Mouse (Mus musculus) megakaryocyte, adult 5-6 weeks (primary cell): ENCODE data around the gene Errfi1. TPM values are rescaled to one million over a fixed set of nuclear protein-coding genes. Genes with fewer than 3 reads are reported as not detected.

Source experiments
- ATAC-seq: 2 replicates; pipeline ENCODE4 v1.8.0; 2016; ENCODE audit warnings: mild to moderate bottlenecking, inconsistent platforms; ENCODE audit not compliant: poor library complexity, severe bottlenecking
- total RNA-seq, 2 experiments: library from RNA; stranded (forward) in 1 of 2; stranded (reverse) in 1 of 2; fragments of 153-499, 151-499 nt in 1 of 2; fragments of 221-1000, 200-1000 nt in 1 of 2; gene quantifications; 2 replicates each; pipeline versions ENCODE4 v1.2.3 to v1.2.4; 2015 to 2017

Gene Errfi1
- total RNA-seq, 2 experiments from 2014 or later: 3.4 to 3.7 TPM

DNA sequence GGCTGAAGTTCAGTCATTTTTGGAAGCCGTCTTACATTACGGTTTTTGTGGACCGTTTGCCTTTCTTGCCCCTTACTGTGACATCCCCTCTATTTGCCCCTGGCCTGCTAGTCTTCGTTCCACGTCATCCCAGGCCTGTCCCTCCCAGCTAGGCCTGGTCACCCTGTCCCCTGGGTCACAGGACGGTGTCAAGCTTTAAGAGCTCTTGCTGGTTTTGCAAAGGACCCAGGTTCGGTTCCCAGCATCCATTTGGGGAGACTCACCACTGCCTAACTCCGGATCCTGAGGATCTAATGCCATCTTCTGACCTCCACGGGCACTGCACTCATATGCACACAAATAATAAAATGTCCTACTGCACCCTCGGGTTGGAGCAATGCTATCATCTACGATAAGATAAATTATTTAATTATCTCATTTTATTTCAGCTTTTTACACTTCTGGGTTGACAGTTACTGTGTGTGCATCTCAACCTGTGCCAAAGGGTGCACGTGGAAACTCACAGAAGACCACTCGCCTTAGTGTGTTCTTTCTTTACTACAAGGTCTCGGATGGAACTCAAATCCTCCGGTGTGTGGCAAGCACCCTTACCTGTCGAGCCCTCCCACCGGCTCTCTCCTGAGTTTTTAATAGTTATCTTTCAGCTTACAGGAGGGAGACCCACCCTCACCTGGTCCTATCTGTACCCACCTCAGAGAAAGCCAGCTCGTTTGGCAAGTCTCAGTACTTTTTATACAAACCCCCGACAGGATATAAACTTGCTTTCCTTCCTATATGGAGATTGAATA, 56.6 kb downstream of the Errfi1 start:
- no peak for ATAC-seq

DNA sequence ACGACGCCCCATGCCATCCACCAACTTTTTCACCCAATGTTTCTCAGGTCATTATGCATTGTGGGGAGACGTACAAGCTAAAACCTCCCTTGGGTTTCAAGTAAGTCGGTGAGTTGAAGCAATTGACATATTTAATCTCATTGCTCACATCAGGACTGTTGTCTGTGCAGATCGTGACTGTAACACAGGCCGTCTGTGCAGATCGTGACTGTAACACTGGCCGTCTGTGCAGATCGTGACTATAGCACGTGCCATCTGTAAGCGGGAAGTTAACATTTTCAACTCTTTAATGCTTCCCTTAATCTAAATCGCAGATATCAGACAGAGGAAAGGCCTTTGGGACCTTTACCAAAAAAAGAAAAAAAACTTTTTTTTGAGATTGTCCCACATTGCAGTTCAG, 60.0 kb downstream of the Errfi1 start:
- ATAC-seq: no peak

DNA sequence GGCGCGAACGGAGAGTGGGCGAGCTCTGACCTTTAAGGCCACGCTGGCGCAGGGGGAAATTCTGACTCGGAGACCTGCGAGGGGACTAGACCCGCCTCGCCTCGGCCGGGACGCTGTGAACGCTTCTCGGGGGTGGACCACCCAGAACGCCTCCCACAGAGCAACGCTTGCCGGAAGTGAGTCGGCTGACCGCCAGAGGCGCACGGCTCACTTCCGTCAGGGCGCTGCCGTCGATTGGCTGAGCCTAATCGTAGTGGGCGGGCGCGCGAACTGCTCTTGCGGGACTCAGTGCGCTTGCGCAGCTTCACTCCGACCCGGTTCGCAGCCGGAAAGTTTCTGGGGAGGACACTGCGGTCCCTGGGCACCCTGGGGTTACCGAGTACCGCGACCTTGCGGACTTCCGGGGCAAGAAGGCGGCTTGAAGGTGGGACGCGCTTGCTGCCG, 60.6 kb downstream of the Errfi1 start, which contains the start of the genes Park7 and Tnfrsf9:
TSS of gene Park7 (minus strand) at position 148 of the 444 bp plus-strand sequence.
TSS of gene Tnfrsf9 (plus strand) at position 273 of the 444 bp plus-strand sequence.
- ATAC-seq: peak; percentile 80

DNA sequence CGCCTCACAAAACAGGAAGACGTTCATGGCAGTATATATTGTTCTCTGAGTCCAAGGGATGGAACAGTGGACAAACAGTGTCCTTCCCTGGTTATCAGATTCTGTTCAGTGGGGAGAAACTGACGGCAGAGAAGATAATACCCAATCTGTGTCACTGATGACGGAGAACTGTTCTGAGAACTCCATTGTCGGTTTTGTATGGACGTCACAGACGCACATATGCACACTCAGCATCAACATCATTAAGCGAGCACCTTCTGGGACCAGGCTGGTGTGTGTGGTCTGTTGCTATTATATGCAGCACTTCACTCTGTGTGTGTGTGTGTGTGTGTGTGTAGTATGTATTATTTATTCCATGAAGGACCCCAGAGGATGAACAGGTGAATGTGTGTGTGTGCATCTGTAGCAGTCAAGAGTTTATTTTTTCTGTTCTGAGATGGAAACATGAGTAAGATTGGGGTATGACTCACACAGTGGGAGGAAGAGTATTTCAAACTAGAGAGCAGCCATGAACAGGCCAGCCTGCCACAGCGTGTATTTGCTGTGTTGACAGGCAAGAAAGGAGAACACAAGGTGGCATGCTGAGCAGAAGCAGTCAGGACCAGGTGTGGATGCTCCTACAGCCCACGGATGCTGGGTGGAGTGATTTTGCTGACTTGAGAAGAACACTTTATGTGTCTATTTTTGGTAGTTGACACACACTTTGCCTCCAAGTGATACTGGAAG, 61.6 kb downstream of the Errfi1 start:
- no peak for ATAC-seq

DNA sequence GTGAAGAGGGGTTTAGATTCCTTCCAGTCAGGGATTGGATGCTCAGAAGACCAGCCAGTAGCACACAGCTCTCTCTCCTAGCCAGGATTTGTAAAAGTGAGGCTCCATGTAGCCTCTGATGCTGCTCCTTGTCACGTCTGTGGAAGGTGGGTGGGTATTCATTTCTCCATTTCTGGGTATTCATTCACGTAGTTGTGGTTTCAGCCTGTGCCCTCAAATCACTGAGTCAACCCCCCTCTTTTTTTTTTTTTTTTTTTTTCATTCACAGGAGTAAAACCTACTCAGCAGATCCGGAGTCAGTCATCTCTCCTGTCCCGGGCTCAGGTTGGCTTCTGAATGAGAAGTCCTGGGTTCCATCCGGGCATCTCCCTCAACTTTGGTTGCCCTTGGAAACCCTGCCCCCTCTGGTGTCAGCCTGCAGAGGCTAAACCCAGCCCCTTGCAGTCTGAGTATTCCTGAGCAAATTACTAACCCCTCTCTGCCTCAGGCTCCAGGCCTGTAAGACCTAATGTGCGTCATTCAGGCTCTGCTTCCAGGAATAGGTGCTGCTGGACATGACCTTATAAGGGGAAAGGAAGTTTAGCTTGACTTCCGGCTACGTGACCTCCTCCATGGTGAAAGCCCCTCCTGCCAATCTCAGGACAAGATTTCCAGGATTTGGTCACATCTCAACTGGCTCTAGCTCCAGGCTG, 63.8 kb downstream of the Errfi1 start:
- ATAC-seq: no peak

Other genes with a start within 250 kb of the Errfi1 start
- not detected in 2 replicates for gene Slc45a1, start 201.7 kb upstream of the Errfi1 start, total RNA-seq (2015)
- not detected in 2 replicates for gene Slc45a1, start 201.7 kb upstream of the Errfi1 start, total RNA-seq (2017)
- gene Park7, start 60.5 kb downstream of the Errfi1 start, total RNA-seq (2015): 118 and 123 TPM in 2 replicates
- gene Park7, start 60.5 kb downstream of the Errfi1 start, total RNA-seq (2017): 153 and 156 TPM in 2 replicates
- 0.11 and 2.2 TPM in 2 replicates for gene Tnfrsf9, start 60.6 kb downstream of the Errfi1 start, total RNA-seq (2015)
- 0.26 and 0.81 TPM in 2 replicates for gene Tnfrsf9, start 60.6 kb downstream of the Errfi1 start, total RNA-seq (2017)
- gene Uts2, start 143.2 kb downstream of the Errfi1 start, total RNA-seq (2015): not detected in 2 replicates
- not detected in 2 replicates for gene Uts2, start 143.2 kb downstream of the Errfi1 start, total RNA-seq (2017)
- gene Per3, start 190.7 kb downstream of the Errfi1 start, total RNA-seq (2015): 0.94 and 1.6 TPM in 2 replicates
- gene Per3, start 190.7 kb downstream of the Errfi1 start, total RNA-seq (2017): 1.2 and 1.5 TPM in 2 replicates
- 134 and 150 TPM in 2 replicates for gene Vamp3, start 204.0 kb downstream of the Errfi1 start, total RNA-seq (2015)
- 71.5 and 95.3 TPM in 2 replicates for gene Vamp3, start 204.0 kb downstream of the Errfi1 start, total RNA-seq (2017)
- gene Gm13090, start 235.7 kb downstream of the Errfi1 start, total RNA-seq (2015): not detected in 2 replicates
- gene Gm13090, start 235.7 kb downstream of the Errfi1 start, total RNA-seq (2017): not detected in 2 replicates